Mouse (Mus musculus): ENCODE data around the gene Synj2.

DNA sequence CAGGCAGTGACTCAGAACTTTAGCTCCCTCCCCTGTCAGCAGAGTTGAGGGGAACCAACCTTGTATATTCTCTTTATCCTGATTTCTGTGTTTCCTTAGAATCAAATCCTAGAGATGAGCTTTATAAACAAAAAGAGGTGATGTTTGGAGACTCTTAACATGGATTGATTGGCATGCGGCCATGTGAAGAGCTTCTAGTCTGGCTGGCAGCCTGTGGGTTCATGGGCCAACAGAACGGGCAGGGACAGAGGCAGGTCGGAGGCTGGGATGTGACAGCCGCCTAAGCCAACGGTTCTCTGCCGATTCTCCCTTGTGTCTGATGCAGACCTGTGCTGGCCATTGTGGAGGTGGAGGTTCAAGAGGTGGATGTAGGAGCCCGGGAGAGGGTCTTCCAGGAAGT is 84.8 kb downstream of the Synj2 start:
- TF ChIP-seq CTCF (IDR thresholded peaks at IDR 0.05; ENCODE audit: low read depth, low read length) (no peak), GATA1 (IDR thresholded peaks at IDR 0.05; ENCODE audit: borderline replicate concordance, low read length) (no peak), GATA2 (IDR thresholded peaks at IDR 0.05; ENCODE audit: borderline replicate concordance, low read depth, low read length) (no peak)
